Mouse (Mus musculus) G1E (cell line): Measurements from ENCODE around the gene Gm45233. TPM values are rescaled to one million over a fixed set of nuclear protein-coding genes. Genes with fewer than 3 reads are reported as not detected.

Experiments used
- ATAC-seq: 2 replicates; pipeline ENCODE4 v1.8.0; 2016; ENCODE audit warnings: mild to moderate bottlenecking; ENCODE audit not compliant: insufficient number of reproducible peaks, poor library complexity, low FRiP score, severe bottlenecking; ENCODE audit errors: extremely low read depth
- DNase-seq: peaks from one replicate; pipeline ENCODE4 v3.0.0; 2012; ENCODE audit warnings: low spot score
- H3K27me3 ChIP-seq: 2 replicates; pipeline ENCODE4 v1.6.1; 2012; ENCODE audit warnings: mild to moderate bottlenecking, low read length, inconsistent platforms; ENCODE audit not compliant: insufficient read depth
- H3K36me3 ChIP-seq: replicated peaks from 2 replicates; pipeline ENCODE3; 2012; ENCODE audit warnings: mild to moderate bottlenecking, inconsistent platforms
- H3K4me1 ChIP-seq: 2 replicates; pipeline ENCODE4 v1.6.1; 2012; ENCODE audit warnings: low read depth, low read length, inconsistent platforms, mixed read lengths; ENCODE audit not compliant: insufficient read depth
- H3K4me3 ChIP-seq: 2 replicates; pipeline ENCODE4 v1.5.1; 2012; ENCODE audit warnings: low read depth, mild to moderate bottlenecking, inconsistent platforms, low read length, moderate library complexity, mixed read lengths
- H3K9me3 ChIP-seq: replicated peaks from 2 replicates; pipeline ENCODE4 v1.6.1; 2012; ENCODE audit warnings: inconsistent platforms
- CTCF ChIP-seq: IDR thresholded peaks from 2 replicates; pipeline ENCODE4 v1.5.1; 2012; ENCODE audit warnings: low read depth, low read length, inconsistent platforms, mixed read lengths
- GATA1 ChIP-seq: IDR thresholded peaks from 2 replicates; pipeline ENCODE4 v1.6.1; 2012; ENCODE audit warnings: borderline replicate concordance, low read length, inconsistent platforms, mixed read lengths
- GATA2 ChIP-seq: IDR thresholded peaks from 2 replicates; pipeline ENCODE4 v1.6.1; 2012; ENCODE audit warnings: low read depth, low read length, inconsistent platforms, borderline replicate concordance
- POLR2AphosphoS5 ChIP-seq: IDR thresholded peaks from 2 replicates; pipeline ENCODE4 v1.6.1; 2012; ENCODE audit warnings: low read depth, low read length, inconsistent platforms; ENCODE audit not compliant: insufficient replicate concordance
- TAL1 ChIP-seq: conservative IDR thresholded peaks from 2 replicates; pipeline ENCODE4 v1.6.1; 2012; ENCODE audit warnings: low read depth, low read length, inconsistent platforms, mixed read lengths
- polyA plus RNA-seq: library from polyadenylated mRNA; stranded (reverse); fragments of >175 nt; gene quantifications from 2 replicates; pipeline ENCODE4 v1.2.3, GENCODE M21; 2012
- total RNA-seq, 2 experiments: library from RNA; stranded (forward) in 1 of 2; stranded (reverse) in 1 of 2; fragments of 200-1000 nt in 1 of 2; fragments of >200 nt in 1 of 2; fragmentation: Nextera tagmentation in 1 of 2; gene quantifications; 2 replicates each; pipeline ENCODE4 v1.2.3; 2014 to 2017

Gm45233 gene
- total and polyA plus RNA-seq, 3 experiments = not detected

DNA sequence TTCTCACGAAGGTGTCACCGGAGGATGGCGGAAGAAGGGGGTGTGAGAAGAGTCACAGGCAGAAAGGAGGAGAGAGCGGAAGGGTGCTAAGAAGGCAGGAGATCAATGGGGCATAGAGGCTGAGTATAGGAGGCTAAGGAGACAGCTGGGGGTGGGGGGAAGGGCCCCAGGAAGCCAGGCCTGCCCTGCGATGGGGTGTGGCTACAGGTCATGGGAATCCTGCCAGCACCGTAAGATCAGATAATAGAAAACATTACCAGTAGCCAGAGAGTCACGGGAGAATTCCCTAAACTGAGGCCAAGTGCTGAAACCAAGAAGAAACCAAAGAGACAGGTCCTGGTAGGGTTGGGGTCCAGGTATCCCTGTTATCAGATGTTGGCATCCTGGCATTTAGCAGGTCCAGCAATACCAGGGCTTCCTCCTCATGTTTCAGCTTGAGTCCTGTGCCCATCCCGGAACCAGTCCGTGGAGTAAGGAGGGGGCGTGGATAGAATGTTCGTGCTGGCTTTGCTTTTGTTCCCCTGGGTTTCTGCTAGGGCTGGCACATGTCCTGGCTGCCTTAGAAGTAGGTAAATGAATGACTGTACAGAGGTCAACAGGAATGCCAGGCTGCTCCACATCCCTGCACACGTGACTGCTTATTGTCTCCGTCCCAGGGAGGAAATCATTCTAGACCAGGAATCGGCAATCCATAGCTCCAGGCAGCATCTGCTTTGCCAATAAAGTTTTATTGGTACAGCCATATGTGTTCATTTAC is 9.8 kb downstream of the Gm45233 start:
- ATAC-seq = no peak

DNA sequence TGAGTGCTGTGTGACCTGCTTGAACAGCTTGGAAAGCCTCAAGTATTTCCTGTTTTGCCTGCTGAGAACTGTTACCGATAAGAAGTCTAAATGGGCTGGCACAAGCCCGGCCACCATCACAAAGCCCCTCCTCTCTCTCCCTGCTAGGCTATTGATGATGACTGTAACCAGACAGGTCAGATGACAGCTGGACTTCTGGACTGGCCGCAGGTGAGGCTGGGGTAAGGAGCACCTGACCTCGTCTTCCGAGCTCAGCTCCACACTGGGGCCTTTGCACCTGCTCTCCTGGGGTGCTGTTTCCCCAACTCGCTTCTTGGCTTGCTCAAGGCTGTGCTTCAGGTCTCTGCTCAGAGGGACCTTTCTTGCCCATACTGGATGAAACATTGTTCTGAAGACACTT is 10.4 kb downstream of the Gm45233 start:
- ATAC-seq = no peak
- no peak for TF ChIP-seq CTCF
- no peak for TF ChIP-seq TAL1
- TF ChIP-seq POLR2AphosphoS5 = no peak
- TF ChIP-seq GATA2 = no peak
- TF ChIP-seq GATA1 = no peak
- H3K4me3 ChIP-seq = no peak overlapping the region
- peaks cover 21% of the 10 kb centered on the region for H3K4me1 ChIP-seq
- H3K36me3 ChIP-seq = peaks cover 84% of the 10 kb centered on the region
- DNase-seq = no peak
- no peaks in the 10 kb centered on the region for H3K27me3 ChIP-seq
- H3K9me3 ChIP-seq = no peaks in the 10 kb centered on the region

More for the DNA sequence above, 9.8 kb downstream of the Gm45233 start:
- Histone ChIP-seq H3K36me3 (peaks cover 88% of the 10 kb centered on the region), H3K27me3 (no peaks in the 10 kb centered on the region), H3K9me3 (no peaks in the 10 kb centered on the region), H3K4me3 (no peak overlapping the region), H3K4me1 (peaks cover 23% of the 10 kb centered on the region)
- DNase-seq = no peak
- TF ChIP-seq POLR2AphosphoS5 = no peak
- TF ChIP-seq TAL1 = no peak
- no peak for TF ChIP-seq GATA1
- no peak for TF ChIP-seq CTCF
- no peak for TF ChIP-seq GATA2

DNA sequence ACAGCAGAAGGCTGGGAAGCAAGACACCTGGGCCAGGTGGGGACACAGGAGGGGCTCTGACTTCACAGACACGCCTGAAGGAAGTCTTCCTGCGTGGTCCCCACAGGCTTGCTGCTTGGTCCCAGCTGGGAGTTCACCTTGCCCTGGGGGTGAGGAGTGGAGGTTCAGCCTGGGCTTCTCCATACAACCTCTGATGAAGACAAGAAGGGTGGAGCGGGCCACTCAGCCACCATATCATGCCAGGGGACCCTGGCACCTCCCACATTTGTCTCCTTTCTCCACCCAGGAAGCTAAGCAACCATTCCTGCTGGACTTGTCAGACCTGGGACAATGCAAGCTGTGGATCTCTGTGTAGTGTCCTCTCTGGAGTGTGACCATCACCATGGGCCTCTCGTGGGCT is 18.9 kb downstream of the Gm45233 start, which contains the start of gene Vsig10l:
Gene Vsig10l, plus strand, starts transcription at position 301 of the 400 bp plus-strand sequence.
- Histone ChIP-seq H3K27me3 (peaks cover 41% of the 10 kb centered on the region), H3K4me1 (peaks cover 24% of the 10 kb centered on the region), H3K36me3 (peaks cover 3% of the 10 kb centered on the region), H3K4me3 (no peak within 1 kb of the TSS), H3K9me3 (no peaks in the 10 kb centered on the region)
- ATAC-seq (no peak), DNase-seq (no peak)
- TF ChIP-seq GATA1 (no peak), POLR2AphosphoS5 (no peak), TAL1 (no peak), CTCF (no peak), GATA2 (no peak)

DNA sequence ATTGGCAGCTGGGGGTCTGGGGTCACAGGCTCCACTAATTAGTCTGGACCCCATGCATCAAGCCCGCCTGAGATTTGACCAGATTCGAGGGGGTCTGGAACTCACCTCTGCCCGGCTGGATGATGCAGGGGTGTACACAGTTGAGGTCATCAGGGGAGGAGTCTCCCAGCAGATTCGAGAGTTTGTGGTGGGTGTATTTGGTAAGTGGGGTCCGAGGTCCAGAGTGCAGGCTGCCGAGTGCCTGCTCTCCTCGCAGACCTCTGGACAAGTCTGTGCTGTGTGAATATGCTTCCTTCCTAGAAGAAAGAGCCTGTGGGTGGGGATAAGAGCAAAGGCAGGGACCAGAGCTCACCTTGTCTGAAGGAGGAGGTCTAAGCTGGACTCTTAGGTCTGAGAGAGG is 20.0 kb downstream of the Gm45233 start:
- Histone ChIP-seq H3K9me3 (no peaks in the 10 kb centered on the region), H3K4me1 (peaks cover 24% of the 10 kb centered on the region), H3K27me3 (peaks cover 49% of the 10 kb centered on the region), H3K4me3 (no peak overlapping the region), H3K36me3 (no peaks in the 10 kb centered on the region)
- ATAC-seq (no peak), DNase-seq (no peak)
- no peak for TF ChIP-seq GATA2
- no peak for TF ChIP-seq CTCF
- no peak for TF ChIP-seq GATA1
- TF ChIP-seq TAL1 = no peak
- TF ChIP-seq POLR2AphosphoS5 = no peak

DNA sequence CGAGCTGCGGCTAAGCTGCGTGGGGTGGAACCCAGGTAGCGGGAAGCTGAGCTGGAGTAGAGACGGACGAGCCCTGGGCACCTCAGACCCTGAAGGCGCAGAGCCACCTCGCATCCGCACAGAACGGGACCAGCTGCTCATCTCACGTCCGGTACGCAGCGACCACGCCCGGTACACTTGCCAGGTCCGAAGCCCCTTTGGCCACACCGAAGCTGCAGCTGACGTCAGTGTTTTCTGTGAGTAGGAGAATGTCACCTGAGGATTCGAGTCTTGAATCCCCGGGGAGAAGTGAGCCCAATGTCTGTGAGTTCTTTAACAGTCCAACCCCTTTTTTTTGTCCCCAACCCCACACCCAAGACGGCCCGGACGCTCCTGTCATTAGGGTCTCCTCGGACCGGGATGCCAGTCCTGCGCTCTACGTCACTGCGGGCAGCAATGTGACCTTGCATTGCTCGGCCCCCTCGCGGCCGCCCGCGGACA is 21.0 kb downstream of the Gm45233 start:
- H3K9me3 ChIP-seq = no peaks in the 10 kb centered on the region
- peaks cover 49% of the 10 kb centered on the region for H3K27me3 ChIP-seq
- H3K36me3 ChIP-seq = no peaks in the 10 kb centered on the region
- H3K4me1 ChIP-seq = peaks cover 24% of the 10 kb centered on the region
- TF ChIP-seq GATA1 (no peak), CTCF (no peak), TAL1 (no peak), GATA2 (no peak), POLR2AphosphoS5 (no peak)
- DNase-seq (no peak), ATAC-seq (no peak)
- peak overlapping the region; percentile 72 for H3K4me3 ChIP-seq

DNA sequence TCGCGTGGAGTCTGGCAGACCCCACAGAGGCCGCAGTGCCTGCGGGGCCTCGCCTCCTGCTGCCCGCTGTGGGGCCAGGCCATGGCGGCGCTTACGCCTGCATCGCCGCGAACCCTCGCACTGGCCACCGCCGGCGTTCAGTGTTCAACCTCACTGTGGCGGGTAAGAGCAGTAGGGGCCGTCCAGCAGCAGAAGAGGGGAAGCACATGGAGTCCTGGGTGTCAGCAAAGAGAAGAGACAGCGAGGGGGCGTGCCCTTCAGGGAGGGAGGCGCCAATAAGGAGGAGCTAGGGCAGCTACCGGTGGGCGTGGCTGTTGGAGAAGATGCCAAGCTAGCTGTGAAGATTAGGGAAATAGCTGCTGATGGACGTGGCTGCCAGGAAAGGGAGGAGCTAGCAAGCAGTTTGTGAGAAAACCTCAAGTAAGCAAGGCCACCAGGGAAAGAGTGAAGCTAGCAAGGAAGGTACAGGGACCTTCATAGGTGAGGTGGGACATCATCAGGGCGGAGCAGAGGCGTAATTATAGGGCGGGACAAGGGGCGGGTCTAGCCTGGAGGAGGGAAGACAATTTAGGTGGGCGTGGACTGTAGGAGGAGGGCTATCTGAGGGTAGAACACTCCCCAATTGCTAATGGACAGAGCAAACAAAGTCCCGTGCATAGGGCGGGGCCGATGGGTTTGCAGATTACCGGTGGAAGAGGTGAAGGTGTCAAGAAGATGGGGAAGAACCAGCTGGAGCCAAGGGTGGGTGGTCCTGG is 21.6 kb downstream of the Gm45233 start:
- Histone ChIP-seq H3K4me1 (peaks cover 24% of the 10 kb centered on the region), H3K9me3 (no peaks in the 10 kb centered on the region), H3K36me3 (no peaks in the 10 kb centered on the region), H3K4me3 (peak overlapping the region; percentile 72), H3K27me3 (peaks cover 49% of the 10 kb centered on the region)
- peak; percentile 85 for ATAC-seq
- TF ChIP-seq CTCF (no peak), TAL1 (no peak)
- peak; percentile 81 for DNase-seq
